Mouse (Mus musculus) intestine, embryonic 15.5 days (tissue): ENCODE data around the gene Tex33. TPM values are rescaled to one million over a fixed set of nuclear protein-coding genes. Genes with fewer than 3 reads are reported as not detected.

Source experiments
- ATAC-seq: fragments of 200-750 bp; cut with Nextera tagmentation; 2 replicates; pipeline ENCODE4 v1.8.0; 2017; ENCODE audit warnings: moderate TSS enrichment, moderate library complexity
- H3K27ac ChIP-seq: fragments of 300-500 bp; sonication (generic); 2 replicates; pipeline ENCODE4 v1.5.1; 2015; ENCODE audit warnings: mild to moderate bottlenecking, inconsistent platforms
- H3K27me3 ChIP-seq: fragments of 300-500 bp; sonication (generic); replicated peaks from 2 replicates; pipeline ENCODE4 v1.6.1; 2015; ENCODE audit warnings: inconsistent platforms
- H3K36me3 ChIP-seq: fragments of 300-500 bp; sonication (generic); 2 replicates; pipeline ENCODE4 v1.6.1; 2015; ENCODE audit warnings: inconsistent platforms
- H3K4me1 ChIP-seq: fragments of 300-500 bp; sonication (generic); replicated peaks from 2 replicates; pipeline ENCODE4 v1.6.1; 2015; ENCODE audit warnings: inconsistent platforms
- H3K4me2 ChIP-seq: fragments of 300-500 bp; sonication (generic); replicated peaks from 2 replicates; pipeline ENCODE4 v1.6.1; 2015; ENCODE audit warnings: mild to moderate bottlenecking, inconsistent platforms
- H3K4me3 ChIP-seq: fragments of 300-500 bp; sonication (generic); replicated peaks from 2 replicates; pipeline ENCODE4 v1.5.1; 2015; ENCODE audit warnings: inconsistent platforms
- H3K9ac ChIP-seq: fragments of 300-500 bp; sonication (generic); 2 replicates; pipeline ENCODE4 v1.6.1; 2015; ENCODE audit warnings: inconsistent platforms
- H3K9me3 ChIP-seq: fragments of 300-500 bp; sonication (generic); 2 replicates; pipeline ENCODE4 v1.6.1; 2016; ENCODE audit warnings: inconsistent platforms
- WGBS: fragments of 180-500 bp; shearing (Covaris S2); methylation state at CpG from one replicate; pipeline ENCODE4 v1.1.7; 2015; 5-methylcytosine and 5-hydroxymethylcytosine counted together
- polyA plus RNA-seq: library from polyadenylated mRNA; unstranded; fragments of >200 nt; fragmentation: Nextera tagmentation; extraction: Ambion mirVana; gene quantifications from 2 replicates; pipeline ENCODE4 v1.2.1, GENCODE M21; 2015

Gene Tex33
- polyA plus RNA-seq, 1 experiment from 2014 or later = not detected

- H3K27ac ChIP-seq = no peak overlapping the region
- WGBS = 82% methylated on average over 10 of the region's 10 CpGs
- H3K36me3 ChIP-seq = no peaks in the 10 kb centered on the region; the same call in 1 of the 2 replicates
- H3K4me3 ChIP-seq = no peak overlapping the region
- ATAC-seq = no peak
- H3K27me3 ChIP-seq = peaks cover 32% of the 10 kb centered on the region
- H3K4me2 ChIP-seq = no peak overlapping the region
- peaks cover 10% of the 10 kb centered on the region for H3K4me1 ChIP-seq
- H3K9ac ChIP-seq = no peak overlapping the region
- H3K9me3 ChIP-seq = no peaks in the 10 kb centered on the region
Measured at GRCm38 (mm10) chr15:78430874-78431273, 35.2 kb upstream of the Tex33 start.

GRCm38 (mm10) chr15:78429871-78430622 lies 34.3 kb upstream of the Tex33 start:
- H3K4me2 ChIP-seq = peak overlapping the region; percentile 71
- H3K4me3 ChIP-seq = peak overlapping the region; percentile 57; the same call in 1 of the 2 replicates
- H3K27me3 ChIP-seq = peaks cover 31% of the 10 kb centered on the region
- ATAC-seq = no peak
- no peak overlapping the region for H3K9ac ChIP-seq
- peaks cover 10% of the 10 kb centered on the region for H3K4me1 ChIP-seq
- H3K9me3 ChIP-seq = no peaks in the 10 kb centered on the region
- H3K27ac ChIP-seq = no peak overlapping the region
- no peaks in the 10 kb centered on the region; the same call in 1 of the 2 replicates for H3K36me3 ChIP-seq
- 78% methylated on average over 13 of the region's 13 CpGs for WGBS

GRCm38 (mm10) chr15:78429139-78429459 lies 33.4 kb upstream of the Tex33 start:
- Histone ChIP-seq H3K36me3 (no peaks in the 10 kb centered on the region; the same call in 1 of the 2 replicates), H3K4me1 (peaks cover 10% of the 10 kb centered on the region), H3K4me2 (peak overlapping the region; percentile 71), H3K9me3 (no peaks in the 10 kb centered on the region), H3K27me3 (peaks cover 40% of the 10 kb centered on the region), H3K4me3 (peak overlapping the region; percentile 57), H3K9ac (peak overlapping the region; percentile 56), H3K27ac (peak overlapping the region; percentile 68)
- ATAC-seq = no peak
- 21% methylated on average over 3 of the region's 3 CpGs for WGBS

- WGBS = 2% methylated on average over 52 of the region's 52 CpGs
- Histone ChIP-seq H3K4me2 (peak within 1 kb of the TSS; percentile 71), H3K9me3 (no peaks in the 10 kb centered on the region), H3K27ac (peak within 1 kb of the TSS; percentile 68), H3K9ac (peak within 1 kb of the TSS; percentile 56), H3K36me3 (no peaks in the 10 kb centered on the region; the same call in 1 of the 2 replicates), H3K27me3 (peaks cover 46% of the 10 kb centered on the region), H3K4me1 (peaks cover 10% of the 10 kb centered on the region), H3K4me3 (peak within 1 kb of the TSS; percentile 57)
- ATAC-seq = peak; percentile 82
Measured at GRCm38 (mm10) chr15:78428391-78429138, 32.9 kb upstream of the Tex33 start, which contains the start of gene Kctd17. TSS of gene Kctd17 (plus strand) at chr15:78428564.

GRCm38 (mm10) chr15:78425230-78425629 lies 29.5 kb upstream of the Tex33 start:
- Histone ChIP-seq H3K4me2 (no peak overlapping the region), H3K27me3 (peaks cover 64% of the 10 kb centered on the region), H3K4me1 (peaks cover 7% of the 10 kb centered on the region), H3K9me3 (no peaks in the 10 kb centered on the region), H3K4me3 (no peak overlapping the region), H3K36me3 (no peaks in the 10 kb centered on the region), H3K27ac (no peak overlapping the region), H3K9ac (no peak overlapping the region)
- 56% methylated on average over 4 of the region's 4 CpGs for WGBS
- ATAC-seq = no peak

GRCm38 (mm10) chr15:78424507-78424906 lies 28.8 kb upstream of the Tex33 start:
- ATAC-seq = no peak
- H3K9ac ChIP-seq = no peak overlapping the region
- no peak overlapping the region for H3K27ac ChIP-seq
- H3K36me3 ChIP-seq = no peaks in the 10 kb centered on the region
- peaks cover 64% of the 10 kb centered on the region for H3K27me3 ChIP-seq
- H3K4me3 ChIP-seq = no peak overlapping the region
- peaks cover 6% of the 10 kb centered on the region for H3K4me1 ChIP-seq
- no peak overlapping the region for H3K4me2 ChIP-seq
- WGBS = 22% methylated on average over 11 of the region's 11 CpGs
- no peaks in the 10 kb centered on the region for H3K9me3 ChIP-seq

GRCm38 (mm10) chr15:78422046-78422956 lies 26.6 kb upstream of the Tex33 start:
- Histone ChIP-seq H3K36me3 (no peaks in the 10 kb centered on the region), H3K9ac (no peak overlapping the region), H3K4me2 (no peak overlapping the region; the same call in 1 of the 2 replicates), H3K27me3 (peaks cover 53% of the 10 kb centered on the region), H3K4me1 (no peaks in the 10 kb centered on the region), H3K9me3 (no peaks in the 10 kb centered on the region), H3K27ac (no peak overlapping the region), H3K4me3 (no peak overlapping the region)
- ATAC-seq = peak; percentile 77
- 15% methylated on average over 16 of the region's 16 CpGs for WGBS

- Histone ChIP-seq H3K36me3 (no peaks in the 10 kb centered on the region), H3K9me3 (no peaks in the 10 kb centered on the region), H3K27me3 (peaks cover 39% of the 10 kb centered on the region), H3K4me2 (no peak overlapping the region), H3K4me1 (no peaks in the 10 kb centered on the region), H3K27ac (no peak overlapping the region), H3K9ac (no peak overlapping the region), H3K4me3 (no peak overlapping the region)
- ATAC-seq = no peak
- 82% methylated on average over 13 of the region's 13 CpGs for WGBS
Measured at GRCm38 (mm10) chr15:78420395-78420794, 24.7 kb upstream of the Tex33 start.

- Histone ChIP-seq H3K27ac (no peak overlapping the region), H3K4me2 (no peak overlapping the region), H3K4me3 (no peak overlapping the region), H3K36me3 (no peaks in the 10 kb centered on the region), H3K9ac (no peak overlapping the region), H3K4me1 (no peaks in the 10 kb centered on the region), H3K27me3 (peaks cover 14% of the 10 kb centered on the region; the same call in 1 of the 2 replicates), H3K9me3 (no peaks in the 10 kb centered on the region)
- WGBS = 19% methylated on average over 4 of the region's 4 CpGs
- ATAC-seq = peak; percentile 27; the same call in 1 of the 2 replicates
Measured at GRCm38 (mm10) chr15:78416937-78417336, 21.2 kb upstream of the Tex33 start.

GRCm38 (mm10) chr15:78414157-78414556 lies 18.4 kb upstream of the Tex33 start:
- H3K4me3 ChIP-seq = no peak overlapping the region
- peaks cover 31% of the 10 kb centered on the region for H3K27me3 ChIP-seq
- H3K4me2 ChIP-seq = no peak overlapping the region
- WGBS = 94% methylated on average over 8 of the region's 8 CpGs
- no peaks in the 10 kb centered on the region for H3K36me3 ChIP-seq
- H3K9ac ChIP-seq = no peak overlapping the region
- no peaks in the 10 kb centered on the region for H3K9me3 ChIP-seq
- no peak for ATAC-seq
- no peak overlapping the region for H3K27ac ChIP-seq
- peaks cover 8% of the 10 kb centered on the region for H3K4me1 ChIP-seq

GRCm38 (mm10) chr15:78413719-78414117 lies 18.0 kb upstream of the Tex33 start:
- no peak for ATAC-seq
- Histone ChIP-seq H3K4me1 (peaks cover 11% of the 10 kb centered on the region), H3K9me3 (no peaks in the 10 kb centered on the region), H3K9ac (no peak overlapping the region), H3K27ac (no peak overlapping the region), H3K27me3 (peaks cover 31% of the 10 kb centered on the region), H3K36me3 (no peaks in the 10 kb centered on the region), H3K4me3 (no peak overlapping the region), H3K4me2 (no peak overlapping the region)
- WGBS = 52% methylated on average over 1 of the region's 1 CpGs
